Mouse (Mus musculus) megakaryocyte-erythroid progenitor cell, adult 5-6 weeks (primary cell): Measurements from ENCODE around the gene Pcare. TPM values are rescaled to one million over a fixed set of nuclear protein-coding genes. Genes with fewer than 3 reads are reported as not detected.

Experiments
- ATAC-seq: replicated peaks from 2 replicates; pipeline ENCODE4 v1.8.0; 2016; ENCODE audit warnings: mild to moderate bottlenecking, inconsistent platforms; ENCODE audit not compliant: severe bottlenecking, poor library complexity, low FRiP score, low TSS enrichment
- total RNA-seq, 2 experiments: library from RNA; stranded (forward) in 1 of 2; stranded (reverse) in 1 of 2; fragments of 200-1000, 215-1000 nt in 1 of 2; fragments of >200 nt in 1 of 2; fragmentation: Nextera tagmentation in 1 of 2; gene quantifications; 2 replicates each; pipeline ENCODE4 v1.2.3; 2014 to 2017

Gene Pcare
- total RNA-seq, 2 experiments from 2014 or later = not detected

- no peak for ATAC-seq
Observed at GRCm38 (mm10) chr17:71742156-71742555, 10.5 kb downstream of the Pcare start.

GRCm38 (mm10) chr17:71736442-71736841 lies 16.3 kb downstream of the Pcare start:
- no peak for ATAC-seq

DNA sequence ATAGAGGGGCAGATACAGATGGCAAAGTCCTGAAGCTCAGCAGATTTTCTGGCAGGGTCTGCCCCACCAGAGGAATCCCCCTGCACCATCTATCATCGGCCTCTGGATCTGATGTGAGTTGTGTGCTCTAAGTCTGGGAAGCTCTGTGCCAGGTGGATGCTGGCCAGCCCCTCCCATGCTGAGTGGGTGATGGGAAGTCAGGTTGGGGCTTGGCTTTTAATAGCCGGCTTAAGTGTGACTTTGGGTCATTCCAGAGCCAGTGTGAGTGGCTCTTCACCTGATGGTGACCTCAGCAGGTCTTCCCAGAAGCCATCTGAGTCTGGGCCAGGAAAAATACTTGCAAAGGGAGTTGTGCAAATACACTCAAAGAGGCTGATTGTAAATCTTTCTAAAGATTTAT lies 22.0 kb downstream of the Pcare start:
- ATAC-seq = no peak

DNA sequence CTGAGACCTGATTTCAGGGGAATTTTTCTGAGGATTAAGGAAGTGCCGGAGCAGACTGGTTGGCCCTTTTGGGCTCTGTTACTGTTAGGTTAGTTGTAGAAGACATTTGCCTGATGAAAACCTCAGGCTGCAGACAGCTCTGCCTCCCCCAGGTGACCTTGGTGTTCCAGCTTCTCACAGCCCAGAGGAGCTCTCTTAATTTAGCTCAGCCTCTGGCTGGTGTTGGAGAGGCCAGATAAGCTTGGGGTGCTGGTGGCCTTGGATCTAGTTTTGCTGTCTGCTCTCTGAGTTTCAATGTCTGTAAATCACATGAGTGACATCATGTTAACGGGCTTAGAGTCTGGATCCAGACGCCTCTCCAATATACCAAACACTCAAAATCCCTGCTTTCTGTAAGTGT lies 31.7 kb downstream of the Pcare start:
- no peak for ATAC-seq

GRCm38 (mm10) chr17:71720434-71720833 lies 32.3 kb downstream of the Pcare start:
- no peak for ATAC-seq

DNA sequence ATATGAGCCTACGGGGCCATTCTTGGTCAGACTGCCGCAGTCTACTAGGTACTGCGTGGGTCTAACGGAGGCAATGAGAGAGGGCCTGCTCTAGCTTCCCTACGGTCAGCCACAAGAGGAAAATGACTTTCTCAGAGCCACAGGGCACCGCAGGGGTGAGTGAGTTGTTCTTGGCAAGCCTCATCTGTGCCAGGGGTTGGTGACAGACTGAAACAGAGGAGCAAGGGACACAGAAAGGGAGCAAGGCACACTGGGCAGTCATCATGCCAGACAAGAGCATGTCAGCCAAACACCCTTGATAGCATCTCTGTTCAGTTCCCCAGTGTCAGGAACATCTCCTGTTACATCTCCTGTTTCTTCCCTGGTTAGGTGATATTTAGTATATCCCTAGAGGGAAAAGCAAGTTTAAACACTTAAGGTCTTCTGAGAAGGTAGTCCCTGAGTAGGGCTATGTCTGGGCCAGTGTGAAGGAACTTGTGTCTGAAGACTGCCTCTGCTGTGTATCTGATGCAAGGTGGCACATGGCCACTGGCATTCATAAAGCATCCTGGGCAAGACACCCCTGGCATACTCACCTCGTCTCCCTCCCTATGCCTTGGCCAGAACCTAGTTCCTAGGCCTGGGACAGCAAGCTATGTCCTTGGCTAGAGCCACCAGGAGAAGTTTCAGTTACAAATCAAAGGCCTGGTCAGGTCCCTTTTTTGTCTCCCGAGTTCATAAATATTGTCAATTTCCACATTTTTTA lies 34.6 kb downstream of the Pcare start:
- ATAC-seq = no peak

DNA sequence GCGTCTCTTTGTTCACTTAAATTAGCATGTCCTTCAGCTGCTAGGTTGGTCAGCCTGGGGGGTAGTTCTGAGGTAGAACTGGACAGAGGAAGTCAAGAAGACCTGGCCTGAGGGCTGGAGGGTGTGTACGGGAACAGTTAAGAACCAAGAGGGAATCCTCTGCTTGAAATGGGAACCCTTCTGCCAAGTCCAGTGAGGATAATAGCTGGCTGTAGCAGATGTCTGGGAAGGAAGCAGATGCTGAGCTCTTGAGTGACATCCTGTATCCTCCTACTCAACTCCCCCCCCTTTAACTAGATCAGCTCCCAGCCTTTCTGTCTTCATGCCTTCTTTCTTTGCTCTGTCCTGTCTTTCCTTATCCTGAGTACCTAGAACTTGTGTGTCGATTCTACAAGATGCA lies 37.7 kb downstream of the Pcare start:
- no peak for ATAC-seq

- no peak for ATAC-seq
Observed at GRCm38 (mm10) chr17:71712279-71712678, 40.4 kb downstream of the Pcare start.

- ATAC-seq = no peak
Observed at GRCm38 (mm10) chr17:71707715-71708114, 45.0 kb downstream of the Pcare start.

DNA sequence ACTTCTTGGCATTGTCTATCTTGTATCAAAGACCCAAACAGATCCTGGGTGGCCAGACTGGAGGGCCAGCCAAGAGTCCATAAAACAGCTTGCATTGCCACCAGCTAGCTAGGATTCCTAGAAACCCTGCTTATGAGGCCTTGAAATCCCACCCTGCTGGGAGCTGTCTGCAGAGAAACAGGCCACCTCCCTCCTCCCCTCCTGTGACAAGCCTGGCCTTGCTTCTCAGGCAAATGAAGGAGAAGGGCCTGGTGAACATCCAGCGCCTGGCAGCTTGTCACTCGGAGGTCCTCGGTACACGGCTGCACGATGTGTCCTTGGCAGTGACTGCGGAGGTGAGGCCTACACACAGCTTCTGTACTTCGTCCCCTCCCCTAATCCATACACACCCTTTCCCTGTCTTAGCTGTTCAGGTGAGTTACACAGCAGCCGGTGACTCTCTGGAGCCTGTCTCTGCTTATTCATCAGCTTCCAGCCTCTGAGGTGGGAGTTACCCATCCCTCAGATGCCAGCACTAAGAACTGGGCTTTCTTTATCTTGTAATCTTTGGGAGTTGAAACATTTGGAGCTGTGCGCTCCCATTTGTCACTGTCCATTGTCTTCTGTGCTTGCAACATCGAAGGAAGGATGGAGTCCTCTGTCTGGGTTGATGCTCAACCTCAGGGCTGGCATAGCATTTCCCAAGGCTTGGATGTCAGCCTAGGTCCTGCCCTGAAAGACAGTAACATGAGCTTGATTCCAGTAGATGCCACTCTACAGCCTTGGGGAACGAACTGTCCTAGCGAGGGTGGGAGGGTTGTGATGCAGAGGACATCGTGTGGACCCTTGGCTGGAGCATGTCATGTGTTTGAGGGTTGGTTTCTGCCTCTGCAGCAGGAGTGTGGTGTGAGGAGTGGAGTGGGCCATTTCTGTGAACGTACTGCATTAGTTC lies 46.9 kb downstream of the Pcare start:
- no peak for ATAC-seq

- ATAC-seq = no peak
Observed at GRCm38 (mm10) chr17:71705113-71705512, 47.6 kb downstream of the Pcare start.

GRCm38 (mm10) chr17:71698619-71698956 lies 54.1 kb downstream of the Pcare start:
- ATAC-seq = no peak

DNA sequence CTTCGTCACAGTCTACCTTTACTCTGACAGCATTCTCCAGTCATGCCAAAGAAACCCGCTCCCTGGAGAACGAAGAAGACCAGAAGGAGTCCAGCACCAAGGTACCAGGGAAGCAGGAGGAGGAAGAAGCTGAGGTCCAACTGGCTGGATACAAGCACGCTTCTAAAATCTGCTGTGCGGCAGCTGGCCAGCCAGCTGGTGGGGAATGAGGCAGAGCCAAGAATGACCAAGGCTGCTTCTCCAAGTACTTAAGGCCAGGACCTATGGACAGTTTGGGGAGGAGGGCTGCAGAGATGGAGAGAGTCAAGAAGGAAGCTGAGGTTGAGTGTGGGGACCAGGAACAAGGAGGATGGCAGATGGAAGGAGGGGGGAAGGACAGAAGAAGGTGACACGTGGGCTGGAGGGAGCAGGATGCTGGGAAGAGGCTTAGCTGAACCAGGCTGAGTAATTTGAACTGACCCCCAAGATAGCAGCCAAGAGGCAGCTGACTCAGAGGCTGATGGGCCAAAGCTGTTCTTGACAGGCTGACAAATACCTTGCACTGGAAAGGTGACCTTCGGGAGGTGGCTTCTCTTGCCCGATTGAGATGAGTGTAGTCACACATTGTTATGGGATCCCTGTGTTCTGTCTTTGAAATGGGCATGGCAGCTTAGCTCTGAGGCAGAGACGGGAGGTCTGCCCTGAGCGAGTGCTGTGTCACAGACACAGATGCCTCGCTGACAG lies 54.6 kb downstream of the Pcare start:
- no peak for ATAC-seq

GRCm38 (mm10) chr17:71696396-71696795 lies 56.3 kb downstream of the Pcare start:
- ATAC-seq = no peak

- no peak for ATAC-seq
Observed at GRCm38 (mm10) chr17:71695716-71696315, 56.9 kb downstream of the Pcare start.

DNA sequence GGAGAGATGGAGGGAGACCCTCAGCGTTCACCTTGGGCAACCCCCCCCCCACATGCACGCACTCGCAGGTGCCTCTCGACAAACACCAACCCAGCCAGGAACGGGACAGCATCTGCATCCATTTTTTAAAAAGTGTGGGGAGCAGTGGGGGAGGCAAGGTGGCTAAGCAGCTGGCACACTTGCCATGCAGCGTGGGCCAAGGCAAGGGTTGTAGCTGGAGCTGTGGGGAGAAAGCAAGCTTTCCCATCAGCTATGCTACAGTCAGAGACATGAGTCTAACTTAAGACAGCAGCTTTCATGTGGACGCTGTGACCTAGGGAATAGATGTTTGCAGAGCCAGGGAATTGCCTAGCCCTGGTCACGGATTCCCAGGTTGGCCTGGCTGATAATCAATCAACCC lies 57.5 kb downstream of the Pcare start:
- no peak for ATAC-seq

DNA sequence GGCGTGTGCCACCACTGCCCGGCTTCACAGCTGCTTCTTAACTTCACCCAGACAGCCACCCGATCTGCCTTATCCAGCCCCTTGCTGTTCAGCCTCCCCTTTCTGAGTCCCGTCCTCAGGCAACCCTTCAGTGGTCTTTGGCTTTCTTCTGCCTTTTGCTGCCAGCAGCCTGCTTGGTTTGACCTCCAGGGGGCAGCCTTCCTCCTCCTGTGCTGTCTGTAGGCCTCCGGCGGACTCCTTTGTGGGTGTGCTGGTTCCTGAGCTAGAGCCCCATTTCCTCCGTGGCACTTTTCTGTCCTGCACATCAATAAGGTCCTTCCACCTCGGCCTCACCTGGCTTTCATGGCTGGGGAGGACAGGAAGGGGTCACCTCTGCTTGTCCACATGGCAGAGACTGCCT lies 58.9 kb downstream of the Pcare start:
- no peak for ATAC-seq
